Mouse (Mus musculus) liver, embryonic 15.5 days (tissue): Measurements from ENCODE around the gene Coro7. TPM values are rescaled to one million over a fixed set of nuclear protein-coding genes. Genes with fewer than 3 reads are reported as not detected.

Experiments
- ATAC-seq: fragments of 200-750 bp; cut with Nextera tagmentation; 2 replicates; pipeline ENCODE4 v1.8.0; 2017; ENCODE audit warnings: moderate number of reproducible peaks, mild to moderate bottlenecking, moderate library complexity; ENCODE audit not compliant: insufficient read depth
- H3K27ac ChIP-seq: fragments of 300-500 bp; sonication (generic); replicated peaks from 2 replicates; pipeline ENCODE4 v1.5.1; 2015; ENCODE audit warnings: mild to moderate bottlenecking, inconsistent platforms
- H3K27me3 ChIP-seq: fragments of 300-500 bp; sonication (generic); 2 replicates; pipeline ENCODE4 v1.6.1; 2015; ENCODE audit warnings: mild to moderate bottlenecking, inconsistent platforms
- H3K36me3 ChIP-seq: fragments of 300-500 bp; sonication (generic); replicated peaks from 2 replicates; pipeline ENCODE4 v1.6.1; 2015; ENCODE audit warnings: moderate library complexity, mild to moderate bottlenecking, inconsistent platforms
- H3K4me1 ChIP-seq: fragments of 300-500 bp; sonication (generic); replicated peaks from 2 replicates; pipeline ENCODE4 v1.6.1; 2015; ENCODE audit warnings: inconsistent platforms
- H3K4me2 ChIP-seq: fragments of 300-500 bp; sonication (generic); 2 replicates; pipeline ENCODE4 v1.6.1; 2015; ENCODE audit warnings: moderate library complexity, mild to moderate bottlenecking, inconsistent platforms
- H3K4me3 ChIP-seq: fragments of 300-500 bp; sonication (generic); replicated peaks from 2 replicates; pipeline ENCODE4 v1.5.1; 2015; ENCODE audit warnings: mild to moderate bottlenecking, inconsistent platforms
- H3K9ac ChIP-seq: fragments of 300-500 bp; sonication (generic); 2 replicates; pipeline ENCODE4 v1.6.1; 2015; ENCODE audit warnings: moderate library complexity, mild to moderate bottlenecking, inconsistent platforms
- H3K9me3 ChIP-seq: fragments of 300-500 bp; sonication (generic); replicated peaks from 2 replicates; pipeline ENCODE4 v1.6.1; 2016; ENCODE audit warnings: inconsistent platforms
- WGBS: fragments of 180-500 bp; shearing (Covaris S2); methylation state at CpG from one replicate; pipeline ENCODE4 v1.1.7; 2015; ENCODE audit warnings: mixed read lengths; ENCODE audit not compliant: insufficient replicate concordance; 5-methylcytosine and 5-hydroxymethylcytosine counted together
- polyA plus RNA-seq: library from polyadenylated mRNA; unstranded; fragments of >200 nt; fragmentation: Nextera tagmentation; extraction: Ambion mirVana; gene quantifications from 2 replicates; pipeline ENCODE4 v1.2.1, GENCODE M21; 2015

Coro7 gene
- polyA plus RNA-seq, 1 experiment from 2014 or later: 10.5 TPM

DNA sequence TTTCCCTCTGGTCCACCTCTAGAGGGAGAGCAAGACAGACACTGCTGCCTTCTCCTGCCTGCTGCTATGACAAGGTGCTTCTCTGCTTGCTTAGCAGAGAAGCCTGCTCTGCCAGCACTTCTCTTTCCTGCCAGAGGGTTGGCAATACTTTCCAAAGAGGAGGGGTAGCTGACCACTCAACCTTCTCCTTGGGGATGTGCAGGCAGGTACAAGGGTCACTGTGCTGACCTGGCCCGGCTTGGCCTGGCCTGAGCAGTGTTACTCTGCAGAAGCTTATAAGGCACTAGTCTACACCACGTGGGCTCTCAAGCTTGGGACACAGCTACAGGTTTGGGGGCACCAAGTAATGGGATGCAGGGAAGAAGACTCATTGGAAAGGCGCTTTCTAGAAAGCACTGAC is 64.9 kb downstream of the Coro7 start:
- Histone ChIP-seq H3K36me3 (peaks cover 42% of the 10 kb centered on the region), H3K9me3 (no peaks in the 10 kb centered on the region), H3K27ac (no peak overlapping the region), H3K4me2 (no peak overlapping the region), H3K4me3 (no peak overlapping the region), H3K9ac (no peak overlapping the region), H3K27me3 (no peaks in the 10 kb centered on the region), H3K4me1 (0 out of 2 replicates have a peak, but pooled peaks cover 5% of the 10 kb centered on the region)
- ATAC-seq: no peak
- 79% methylated on average over 3 of the region's 3 CpGs for WGBS

GRCm38 (mm10) chr16:4613736-4614135 is 65.8 kb downstream of the Coro7 start:
- Histone ChIP-seq H3K9me3 (no peaks in the 10 kb centered on the region), H3K4me3 (no peak overlapping the region), H3K9ac (no peak overlapping the region), H3K4me1 (0 out of 2 replicates have a peak, but pooled peaks cover 4% of the 10 kb centered on the region), H3K36me3 (peaks cover 36% of the 10 kb centered on the region), H3K27ac (no peak overlapping the region), H3K27me3 (no peaks in the 10 kb centered on the region), H3K4me2 (no peak overlapping the region)
- no peak for ATAC-seq
- 80% methylated on average over 9 of the region's 9 CpGs for WGBS

GRCm38 (mm10) chr16:4611676-4612075 is 67.9 kb downstream of the Coro7 start:
- Histone ChIP-seq H3K27me3 (no peaks in the 10 kb centered on the region), H3K4me2 (no peak overlapping the region), H3K4me3 (no peak overlapping the region), H3K9me3 (no peaks in the 10 kb centered on the region), H3K27ac (no peak overlapping the region), H3K9ac (no peak overlapping the region), H3K4me1 (peaks cover 8% of the 10 kb centered on the region), H3K36me3 (peaks cover 29% of the 10 kb centered on the region)
- ATAC-seq: no peak
- 81% methylated on average over 7 of the region's 7 CpGs for WGBS

- H3K36me3 ChIP-seq: peaks cover 26% of the 10 kb centered on the region
- H3K4me1 ChIP-seq: peaks cover 13% of the 10 kb centered on the region
- no peak overlapping the region for H3K27ac ChIP-seq
- H3K9me3 ChIP-seq: no peaks in the 10 kb centered on the region
- no peaks in the 10 kb centered on the region for H3K27me3 ChIP-seq
- ATAC-seq: no peak
- no peak overlapping the region for H3K9ac ChIP-seq
- H3K4me3 ChIP-seq: no peak overlapping the region
- WGBS: 66% methylated on average over 5 of the region's 5 CpGs
- no peak overlapping the region for H3K4me2 ChIP-seq
These were observed 68.4 kb downstream of the Coro7 start for GRCm38 (mm10) chr16:4611193-4611592.

DNA sequence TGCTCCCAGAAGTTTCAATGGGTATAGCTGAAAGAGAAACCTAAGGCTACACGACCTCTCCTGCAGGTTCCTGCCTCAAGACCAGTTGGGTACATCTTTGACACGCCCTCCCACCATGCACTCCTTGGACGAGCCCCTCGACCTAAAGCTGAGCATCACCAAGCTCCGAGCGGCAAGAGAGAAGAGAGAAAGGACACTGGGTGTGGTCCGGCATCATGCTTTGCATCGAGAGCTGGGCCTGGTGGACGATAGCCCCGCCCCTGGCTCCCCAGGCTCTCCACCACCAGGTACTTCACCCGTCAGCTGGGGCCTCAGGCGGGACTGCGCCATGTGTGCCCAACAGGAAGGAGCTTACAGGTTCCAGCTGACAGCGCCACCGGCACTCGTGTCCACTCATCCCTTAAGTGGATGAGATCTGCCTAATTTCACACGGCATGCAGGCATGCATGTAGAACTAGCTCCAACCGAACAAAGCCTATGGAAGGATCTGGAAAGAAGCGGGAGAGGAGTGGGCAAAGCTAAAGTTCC is 71.0 kb downstream of the Coro7 start:
- 0 out of 2 replicates have a peak, but pooled peaks cover 12% of the 10 kb centered on the region for H3K36me3 ChIP-seq
- H3K27ac ChIP-seq: no peak overlapping the region
- H3K9ac ChIP-seq: no peak overlapping the region
- peaks cover 32% of the 10 kb centered on the region for H3K4me1 ChIP-seq
- no peak overlapping the region for H3K4me3 ChIP-seq
- 74% methylated on average over 19 of the region's 19 CpGs for WGBS
- no peaks in the 10 kb centered on the region for H3K9me3 ChIP-seq
- ATAC-seq: no peak
- no peaks in the 10 kb centered on the region for H3K27me3 ChIP-seq
- no peak overlapping the region for H3K4me2 ChIP-seq

GRCm38 (mm10) chr16:4607818-4608531 is 71.6 kb downstream of the Coro7 start:
- Histone ChIP-seq H3K27ac (no peak overlapping the region), H3K27me3 (no peaks in the 10 kb centered on the region), H3K4me3 (no peak overlapping the region), H3K9ac (no peak overlapping the region), H3K36me3 (0 out of 2 replicates have a peak, but pooled peaks cover 12% of the 10 kb centered on the region), H3K4me2 (no peak overlapping the region), H3K9me3 (no peaks in the 10 kb centered on the region), H3K4me1 (peaks cover 38% of the 10 kb centered on the region)
- ATAC-seq: no peak; the same call in 1 of the 2 replicates
- WGBS: 44% methylated on average over 9 of the region's 9 CpGs

DNA sequence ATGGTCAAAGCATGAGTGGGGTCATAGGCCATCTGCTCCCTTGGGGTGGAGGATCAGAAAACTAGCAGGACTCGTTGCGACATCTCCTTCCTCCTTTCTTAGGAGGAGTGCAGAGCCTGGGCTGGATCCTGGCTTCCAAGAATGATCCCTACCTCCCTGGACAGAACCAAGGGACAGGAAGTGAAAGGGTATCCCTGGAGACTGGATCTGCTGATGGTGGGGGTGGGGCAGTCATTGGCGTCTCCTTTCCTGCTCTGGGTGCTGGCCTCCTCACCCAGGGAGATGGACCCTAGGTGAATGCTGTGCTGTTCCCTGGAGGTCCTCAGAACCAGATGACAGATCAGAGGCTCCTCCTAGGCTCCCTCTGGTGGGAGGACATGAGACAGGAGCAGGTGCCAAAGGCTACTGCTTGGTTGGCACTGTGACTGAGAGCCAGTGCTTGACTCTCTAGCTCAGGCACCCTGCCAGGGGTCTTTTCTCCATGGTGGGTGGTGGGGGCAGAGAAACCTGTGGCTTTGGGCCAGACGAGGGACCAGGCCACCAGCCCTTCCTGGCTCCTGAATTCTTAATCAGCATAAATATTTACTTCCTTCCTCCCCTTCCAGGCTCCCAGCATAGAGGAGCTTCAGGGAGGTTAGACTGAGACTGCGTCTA is 73.0 kb downstream of the Coro7 start:
- no peak overlapping the region for H3K27ac ChIP-seq
- 16% methylated on average over 5 of the region's 5 CpGs for WGBS
- peaks cover 51% of the 10 kb centered on the region for H3K4me1 ChIP-seq
- H3K9ac ChIP-seq: no peak overlapping the region
- no peaks in the 10 kb centered on the region for H3K27me3 ChIP-seq
- H3K36me3 ChIP-seq: 0 out of 2 replicates have a peak, but pooled peaks cover 6% of the 10 kb centered on the region
- no peak overlapping the region for H3K4me2 ChIP-seq
- no peaks in the 10 kb centered on the region for H3K9me3 ChIP-seq
- H3K4me3 ChIP-seq: no peak overlapping the region
- ATAC-seq: no peak

DNA sequence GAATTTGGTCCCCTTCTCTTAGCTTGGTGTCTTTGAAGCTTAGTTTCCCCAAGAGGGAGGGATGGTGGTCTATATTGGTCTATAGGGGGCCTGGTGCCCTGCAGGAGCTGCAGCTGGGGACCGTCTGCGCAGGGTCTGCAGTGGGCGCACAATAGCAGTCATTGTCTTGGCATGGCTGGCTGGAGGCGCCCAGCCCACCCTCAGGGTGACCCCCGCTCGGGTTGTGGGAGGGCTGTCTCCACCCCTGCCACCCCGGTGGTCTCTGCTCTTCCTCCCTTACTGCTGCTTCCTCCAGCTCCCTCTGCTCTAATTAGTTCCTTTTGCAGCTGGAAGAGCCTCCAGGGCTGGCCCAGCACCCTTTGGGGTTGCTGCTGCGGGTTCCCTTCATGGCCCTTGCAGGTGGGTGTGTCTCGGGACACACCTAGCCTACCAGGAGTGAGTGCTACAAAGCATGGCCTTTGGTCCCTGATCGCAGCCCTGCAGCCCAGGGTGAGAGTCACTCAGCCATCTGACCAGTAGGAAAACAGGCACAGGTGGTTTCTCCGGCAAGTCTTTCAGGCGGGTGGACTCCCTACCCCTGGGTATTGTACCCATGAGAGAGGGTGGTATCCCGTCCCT is 74.0 kb downstream of the Coro7 start:
- ATAC-seq: no peak
- H3K4me2 ChIP-seq: no peak overlapping the region
- no peak overlapping the region; the same call in 1 of the 2 replicates for H3K27ac ChIP-seq
- H3K4me1 ChIP-seq: peaks cover 59% of the 10 kb centered on the region
- H3K4me3 ChIP-seq: no peak overlapping the region
- H3K9me3 ChIP-seq: no peaks in the 10 kb centered on the region
- WGBS: 61% methylated on average over 13 of the region's 13 CpGs
- no peaks in the 10 kb centered on the region for H3K36me3 ChIP-seq
- no peak overlapping the region for H3K9ac ChIP-seq
- no peaks in the 10 kb centered on the region for H3K27me3 ChIP-seq

DNA sequence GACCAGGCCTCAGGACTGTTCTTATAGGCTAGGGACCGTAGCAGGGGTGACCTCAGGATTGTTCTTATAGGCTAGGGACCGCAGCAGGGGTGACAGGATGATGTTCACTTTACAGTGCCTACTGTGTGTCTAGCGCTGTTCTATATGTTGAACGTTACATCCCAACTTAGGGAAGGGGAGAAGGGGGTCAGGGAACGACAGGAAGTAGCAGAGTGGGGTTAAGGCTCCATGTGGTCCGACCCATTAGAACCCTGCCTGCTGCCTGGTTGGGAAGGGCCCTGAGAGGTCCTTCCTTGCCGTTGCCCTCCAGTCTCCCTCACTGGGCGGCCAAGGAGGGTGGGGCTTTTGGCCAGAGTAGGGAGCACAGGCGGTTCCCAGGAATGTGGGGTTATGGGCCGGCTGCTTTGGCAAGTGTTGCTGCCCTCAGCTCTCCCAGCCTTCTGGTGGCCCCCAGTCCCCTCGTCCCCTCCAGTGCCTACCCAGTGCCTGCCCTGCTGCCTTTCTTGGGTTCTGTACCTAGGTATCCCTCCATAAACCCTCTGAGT is 75.2 kb downstream of the Coro7 start:
- Histone ChIP-seq H3K9me3 (no peaks in the 10 kb centered on the region), H3K4me1 (peaks cover 65% of the 10 kb centered on the region), H3K27me3 (no peaks in the 10 kb centered on the region), H3K9ac (no peak overlapping the region), H3K27ac (no peak overlapping the region), H3K4me3 (no peak overlapping the region), H3K36me3 (no peaks in the 10 kb centered on the region), H3K4me2 (no peak overlapping the region)
- WGBS: 66% methylated on average over 11 of the region's 11 CpGs
- no peak for ATAC-seq

GRCm38 (mm10) chr16:4603453-4603837 is 76.1 kb downstream of the Coro7 start:
- Histone ChIP-seq H3K9me3 (no peaks in the 10 kb centered on the region), H3K4me2 (no peak overlapping the region), H3K36me3 (no peaks in the 10 kb centered on the region), H3K27me3 (no peaks in the 10 kb centered on the region; the same call in 1 of the 2 replicates), H3K4me3 (no peak overlapping the region), H3K4me1 (peaks cover 74% of the 10 kb centered on the region), H3K9ac (no peak overlapping the region), H3K27ac (no peak overlapping the region; the same call in 1 of the 2 replicates)
- ATAC-seq: no peak
- 64% methylated on average over 1 of the region's 1 CpGs for WGBS
